Mouse (Mus musculus) stomach, postnatal 0 days (tissue): ENCODE data around the gene Plekhg5.

Source experiments
- CTCF ChIP-seq: IDR thresholded peaks from 2 replicates; pipeline ENCODE4 v1.5.1; 2016; ENCODE audit warnings: antibody characterized with exemption, low read depth, mild to moderate bottlenecking, moderate library complexity
- EP300 ChIP-seq: optimal IDR thresholded peaks from 2 replicates; pipeline ENCODE3; 2016; ENCODE audit warnings: antibody characterized with exemption

- no peak for TF ChIP-seq CTCF
- no peak for TF ChIP-seq EP300
Measured at GRCm38 (mm10) chr4:152128784-152129183, 56.5 kb downstream of the Plekhg5 start.
